Mouse (Mus musculus): ENCODE measurements around the gene Slc8a1. TPM values are rescaled to one million over a fixed set of nuclear protein-coding genes. Genes with fewer than 3 reads are reported as not detected.

Gene Slc8a1
- polyA plus RNA-seq, 2 experiments: 0.42 to 0.65 TPM

DNA sequence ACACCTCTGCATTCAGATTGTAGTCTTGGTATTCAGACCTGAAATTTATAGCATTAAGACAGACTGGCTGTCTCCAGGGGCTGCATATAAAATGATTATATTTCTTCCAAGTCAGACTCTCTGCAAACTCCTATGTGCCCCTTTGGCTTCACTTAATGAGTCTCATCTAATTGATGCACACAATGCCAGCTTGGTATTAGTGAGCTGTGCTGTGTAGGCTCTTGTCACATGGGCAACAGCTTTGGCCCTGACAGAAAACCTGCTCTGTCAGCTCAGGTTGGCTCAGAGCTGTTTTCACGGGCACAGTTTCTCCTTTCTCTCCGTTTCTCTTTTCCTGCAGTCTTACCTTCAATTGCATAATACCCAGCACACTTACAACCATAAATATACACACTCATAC lies 60.7 kb downstream of the Slc8a1 start:
- no peak for DNase-seq (ENCODE audit: low read depth in 3 of 3, low spot score in 3 of 3)
- Histone ChIP-seq H3K4me2 (ENCODE audit: low read depth) (no peak overlapping the region), H3K27ac (no peak overlapping the region), H3K27me3 (ENCODE audit: control insufficient read depth, insufficient read depth, low read length) (no peaks in the 10 kb centered on the region; the same call in 1 of the 2 replicates), H3K4me3 (ENCODE audit: insufficient read depth in 1 of 2, low read depth in 2 of 2, low read length in 2 of 2) (no peak overlapping the region), H3K9ac (replicated peaks) (no peak overlapping the region), H3K9me3 (ENCODE audit: control insufficient read depth, low read length) (no peaks in the 10 kb centered on the region; the same call in 1 of the 2 replicates), H3K36me3 (replicated peaks; ENCODE audit: control insufficient read depth, insufficient read depth, low read depth) (no peaks in the 10 kb centered on the region), H3K4me1 (replicated peaks; ENCODE audit: control insufficient read depth in 2 of 2, insufficient read depth in 2 of 2, low read length in 1 of 2) (no peaks in the 10 kb centered on the region)
- 68% methylated on average over 2 of the region's 2 CpGs for WGBS (ENCODE audit: insufficient replicate concordance)
- no peak for ATAC-seq (ENCODE audit: insufficient read depth)
- TF ChIP-seq EP300 (IDR thresholded peaks at IDR 0.05; ENCODE audit: low read depth): no peak
- no peak for TF ChIP-seq CTCF (IDR thresholded peaks at IDR 0.05; ENCODE audit: low read depth)

DNA sequence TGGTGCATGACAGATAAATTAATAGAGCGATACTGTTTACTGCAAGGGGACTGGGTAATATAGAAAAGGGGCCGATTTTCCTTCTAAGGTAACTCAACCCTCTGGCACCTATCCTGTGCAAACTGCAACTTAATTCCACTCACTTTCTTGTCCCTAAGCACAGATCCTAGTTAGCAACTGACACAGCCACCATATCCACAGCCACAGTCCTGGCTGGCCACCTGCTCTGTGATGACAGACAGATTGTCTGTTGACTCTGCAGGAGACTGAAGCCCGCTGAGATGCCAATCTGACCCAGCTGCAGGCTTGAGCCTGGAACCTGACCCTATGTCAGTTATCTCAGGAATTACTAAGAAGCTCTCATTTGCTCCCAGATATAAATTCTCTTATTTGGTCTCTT lies 62.0 kb downstream of the Slc8a1 start:
- Histone ChIP-seq H3K27ac (no peak overlapping the region), H3K4me2 (ENCODE audit: low read depth) (no peak overlapping the region), H3K4me1 (replicated peaks; ENCODE audit: control insufficient read depth in 2 of 2, insufficient read depth in 2 of 2, low read length in 1 of 2) (no peaks in the 10 kb centered on the region), H3K27me3 (ENCODE audit: control insufficient read depth, insufficient read depth, low read length) (peaks cover 6% of the 10 kb centered on the region), H3K9ac (replicated peaks) (no peak overlapping the region), H3K4me3 (ENCODE audit: insufficient read depth in 1 of 2, low read depth in 2 of 2, low read length in 2 of 2) (no peak overlapping the region), H3K36me3 (replicated peaks; ENCODE audit: control insufficient read depth, insufficient read depth, low read depth) (no peaks in the 10 kb centered on the region), H3K9me3 (ENCODE audit: control insufficient read depth, low read length) (no peaks in the 10 kb centered on the region; the same call in 1 of the 2 replicates)
- no peak for DNase-seq (ENCODE audit: low read depth in 3 of 3, low spot score in 3 of 3)
- TF ChIP-seq EP300 (IDR thresholded peaks at IDR 0.05; ENCODE audit: low read depth): no peak
- no peak for TF ChIP-seq CTCF (IDR thresholded peaks at IDR 0.05; ENCODE audit: low read depth)
- ATAC-seq (ENCODE audit: insufficient read depth): no peak
- WGBS (ENCODE audit: insufficient replicate concordance): 58% methylated on average over 3 of the region's 3 CpGs

GRCm38 (mm10) chr17:81671245-81671644 lies 66.9 kb downstream of the Slc8a1 start:
- no peak for DNase-seq (ENCODE audit: low read depth in 3 of 3, low spot score in 3 of 3)

DNA sequence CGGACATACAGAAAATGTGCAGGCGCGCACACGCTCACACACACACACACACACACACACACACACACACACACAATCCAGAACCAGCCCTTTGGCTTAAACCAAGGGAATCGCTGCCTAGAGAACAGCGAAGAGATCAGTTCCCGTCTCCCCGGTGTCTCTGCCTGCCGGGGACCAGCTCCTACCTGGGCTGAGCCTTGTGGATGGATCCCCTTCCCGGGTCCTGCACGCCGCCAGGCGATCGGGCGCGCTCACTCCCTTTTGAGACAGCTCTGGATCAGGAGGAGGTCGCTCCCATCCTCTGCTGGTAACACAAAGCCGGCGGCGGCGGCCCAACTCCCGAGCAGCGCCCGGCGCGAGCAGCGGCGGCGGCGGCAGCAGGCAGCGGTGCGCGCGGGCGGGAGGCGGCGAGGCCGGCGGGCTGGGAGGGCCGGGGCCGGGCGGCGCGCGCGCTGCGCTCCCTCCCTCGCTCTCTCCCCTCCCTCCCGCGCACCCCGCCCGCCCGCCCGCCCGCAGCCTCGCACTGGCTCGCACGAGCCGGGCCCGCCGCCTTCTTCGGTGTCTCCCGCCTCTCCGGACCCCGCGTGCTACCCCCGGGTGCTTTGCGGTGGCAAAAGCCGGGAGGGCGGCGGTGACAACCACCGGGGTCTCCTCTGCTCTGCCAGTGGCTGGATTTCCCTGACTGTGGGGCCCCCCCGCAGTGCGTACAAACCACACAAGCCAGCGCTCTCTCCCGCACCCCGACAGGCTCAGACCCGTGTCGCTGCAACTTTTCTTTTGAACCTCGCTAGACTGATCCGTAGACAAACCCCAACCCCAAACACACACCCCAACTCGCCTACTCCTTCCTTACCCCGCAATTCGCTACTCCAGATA lies 68.1 kb downstream of the Slc8a1 start:
- H3K9me3 ChIP-seq (ENCODE audit: control insufficient read depth, low read length): no peaks in the 10 kb centered on the region
- H3K36me3 ChIP-seq (replicated peaks; ENCODE audit: control insufficient read depth, insufficient read depth, low read depth): no peaks in the 10 kb centered on the region
- H3K4me3 ChIP-seq (ENCODE audit: insufficient read depth in 1 of 2, low read depth in 2 of 2, low read length in 2 of 2): peak overlapping the region; percentile 48 to 53
- ATAC-seq (ENCODE audit: insufficient read depth) (peak; percentile 63), DNase-seq (ENCODE audit: low read depth in 3 of 3, low spot score in 3 of 3) (no peak)
- peak overlapping the region; percentile 61 for H3K4me2 ChIP-seq (ENCODE audit: low read depth)
- no peak overlapping the region for H3K27ac ChIP-seq
- H3K27me3 ChIP-seq (ENCODE audit: control insufficient read depth, insufficient read depth, low read length): peaks cover 26% of the 10 kb centered on the region
- TF ChIP-seq EP300 (IDR thresholded peaks at IDR 0.05; ENCODE audit: low read depth): no peak
- TF ChIP-seq CTCF (IDR thresholded peaks at IDR 0.05; ENCODE audit: low read depth): no peak
- no peaks in the 10 kb centered on the region for H3K4me1 ChIP-seq (replicated peaks; ENCODE audit: control insufficient read depth in 2 of 2, insufficient read depth in 2 of 2, low read length in 1 of 2)
- under 1% methylated on average over 51 of the region's 84 CpGs for WGBS (ENCODE audit: insufficient replicate concordance)
- H3K9ac ChIP-seq (replicated peaks): no peak overlapping the region

More at GRCm38 (mm10) chr17:81671245-81671644, 66.9 kb downstream of the Slc8a1 start:
- Histone ChIP-seq H3K27me3 (ENCODE audit: control insufficient read depth, insufficient read depth, low read length) (peaks cover 26% of the 10 kb centered on the region), H3K9ac (replicated peaks) (no peak overlapping the region), H3K36me3 (replicated peaks; ENCODE audit: control insufficient read depth, insufficient read depth, low read depth) (no peaks in the 10 kb centered on the region), H3K4me1 (replicated peaks; ENCODE audit: control insufficient read depth in 2 of 2, insufficient read depth in 2 of 2, low read length in 1 of 2) (no peaks in the 10 kb centered on the region), H3K4me2 (ENCODE audit: low read depth) (no peak overlapping the region), H3K4me3 (ENCODE audit: insufficient read depth in 1 of 2, low read depth in 2 of 2, low read length in 2 of 2) (no peak overlapping the region), H3K27ac (no peak overlapping the region), H3K9me3 (ENCODE audit: control insufficient read depth, low read length) (no peaks in the 10 kb centered on the region)
- no peak for ATAC-seq (ENCODE audit: insufficient read depth)
- TF ChIP-seq EP300 (IDR thresholded peaks at IDR 0.05; ENCODE audit: low read depth) (no peak), CTCF (IDR thresholded peaks at IDR 0.05; ENCODE audit: low read depth) (no peak)
- 44% methylated on average over 5 of the region's 5 CpGs for WGBS (ENCODE audit: insufficient replicate concordance)

DNA sequence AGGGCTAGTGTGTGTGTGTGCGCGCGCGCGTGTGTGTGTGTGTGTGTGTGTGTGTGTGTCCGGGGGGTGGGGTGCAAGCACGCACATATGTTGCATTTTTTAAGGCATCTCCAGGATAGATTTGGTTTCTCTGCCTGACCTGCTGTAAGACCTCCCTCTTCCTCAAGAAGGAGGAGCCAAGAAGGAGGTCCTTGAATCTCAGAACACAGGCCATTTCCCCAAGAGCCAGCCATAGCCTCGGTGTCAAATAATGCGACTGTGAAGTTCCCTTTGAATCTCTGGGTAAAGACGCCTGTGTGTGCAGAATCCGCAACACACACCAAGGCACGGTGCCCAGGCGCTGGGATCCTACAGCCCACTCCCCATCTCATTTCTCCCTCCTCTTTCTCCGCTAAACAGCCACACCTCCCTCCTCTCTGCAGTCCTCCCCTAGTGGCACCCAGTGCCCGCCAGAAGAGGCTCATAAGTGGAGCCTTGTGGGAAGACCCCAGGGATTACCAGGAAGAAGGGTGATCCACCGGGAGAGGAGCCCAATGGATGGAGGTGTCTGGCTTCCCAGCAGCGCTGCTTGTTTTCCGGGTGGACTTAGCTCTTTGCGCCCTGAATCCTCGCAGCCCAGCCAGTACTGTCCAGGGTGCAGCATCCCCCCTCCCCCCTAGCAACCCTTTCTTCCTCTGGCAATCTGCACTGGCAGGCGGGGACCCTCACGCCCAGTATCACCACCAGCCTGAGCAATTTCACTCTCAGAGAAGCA lies 68.9 kb downstream of the Slc8a1 start:
- WGBS (ENCODE audit: insufficient replicate concordance): under 1% methylated on average over 22 of the region's 22 CpGs
- no peak for ATAC-seq (ENCODE audit: insufficient read depth)
- H3K4me3 ChIP-seq (ENCODE audit: insufficient read depth in 1 of 2, low read depth in 2 of 2, low read length in 2 of 2): peak overlapping the region; percentile 48 to 53
- peak overlapping the region; percentile 61 for H3K4me2 ChIP-seq (ENCODE audit: low read depth)
- TF ChIP-seq CTCF (IDR thresholded peaks at IDR 0.05; ENCODE audit: low read depth) (no peak), EP300 (IDR thresholded peaks at IDR 0.05; ENCODE audit: low read depth) (no peak)
- no peak overlapping the region for H3K27ac ChIP-seq
- H3K4me1 ChIP-seq (replicated peaks; ENCODE audit: control insufficient read depth in 2 of 2, insufficient read depth in 2 of 2, low read length in 1 of 2): no peaks in the 10 kb centered on the region
- H3K27me3 ChIP-seq (ENCODE audit: control insufficient read depth, insufficient read depth, low read length): peaks cover 26% of the 10 kb centered on the region
- DNase-seq (ENCODE audit: low read depth in 3 of 3, low spot score in 3 of 3): no peak
- H3K9ac ChIP-seq (replicated peaks): no peak overlapping the region
- H3K36me3 ChIP-seq (replicated peaks; ENCODE audit: control insufficient read depth, insufficient read depth, low read depth): no peaks in the 10 kb centered on the region
- H3K9me3 ChIP-seq (ENCODE audit: control insufficient read depth, low read length): no peaks in the 10 kb centered on the region
